Mouse (Mus musculus): ENCODE measurements around the gene Rnls. TPM values are rescaled to one million over a fixed set of nuclear protein-coding genes. Genes with fewer than 3 reads are reported as not detected.

The Rnls gene
- polyA plus RNA-seq, 1 experiment = 2.2 TPM

- WGBS = 60% methylated on average over 3 of the region's 3 CpGs
- Histone ChIP-seq H3K27ac (ENCODE audit: insufficient read depth, low read depth, low read length) (no peak overlapping the region), H3K27me3 (replicated peaks; ENCODE audit: control insufficient read depth, insufficient read depth, low read length) (no peaks in the 10 kb centered on the region), H3K36me3 (ENCODE audit: control insufficient read depth, insufficient read depth, low read length) (no peaks in the 10 kb centered on the region), H3K4me1 (ENCODE audit: control insufficient read depth, insufficient read depth, low read length) (no peaks in the 10 kb centered on the region), H3K4me3 (ENCODE audit: insufficient read depth, low read depth, low read length) (no peak overlapping the region)
- TF ChIP-seq POLR2A (IDR thresholded peaks at IDR 0.05; ENCODE audit: low read depth, low read length) = no peak
- no peak for TF ChIP-seq CTCF (conservative IDR thresholded peaks at IDR 0.05; ENCODE audit: insufficient read depth, insufficient read length, low read depth, low read length)
- DNase-seq = no peak
Observed at GRCm38 (mm10) chr19:33357019-33357418, 35.1 kb downstream of the Rnls start.

GRCm38 (mm10) chr19:33340119-33340518 lies 52.0 kb downstream of the Rnls start:
- 97% methylated on average over 1 of the region's 1 CpGs for WGBS

GRCm38 (mm10) chr19:33326706-33327641 lies 65.1 kb downstream of the Rnls start:
- Histone ChIP-seq H3K4me1 (ENCODE audit: control insufficient read depth, insufficient read depth, low read length) (no peaks in the 10 kb centered on the region), H3K36me3 (ENCODE audit: control insufficient read depth, insufficient read depth, low read length) (no peaks in the 10 kb centered on the region), H3K4me3 (ENCODE audit: insufficient read depth, low read depth, low read length) (no peak overlapping the region), H3K27me3 (replicated peaks; ENCODE audit: control insufficient read depth, insufficient read depth, low read length) (no peaks in the 10 kb centered on the region), H3K27ac (ENCODE audit: insufficient read depth, low read depth, low read length) (no peak overlapping the region)
- no peak for TF ChIP-seq CTCF (conservative IDR thresholded peaks at IDR 0.05; ENCODE audit: insufficient read depth, insufficient read length, low read depth, low read length)
- TF ChIP-seq POLR2A (IDR thresholded peaks at IDR 0.05; ENCODE audit: low read depth, low read length) = no peak
- DNase-seq = no peak
- 42% methylated on average over 4 of the region's 4 CpGs for WGBS

More at GRCm38 (mm10) chr19:33340119-33340518, 52.0 kb downstream of the Rnls start:
- no peak for DNase-seq
- Histone ChIP-seq H3K36me3 (ENCODE audit: control insufficient read depth, insufficient read depth, low read length) (no peaks in the 10 kb centered on the region), H3K27ac (ENCODE audit: insufficient read depth, low read depth, low read length) (no peak overlapping the region), H3K27me3 (replicated peaks; ENCODE audit: control insufficient read depth, insufficient read depth, low read length) (no peaks in the 10 kb centered on the region), H3K4me1 (ENCODE audit: control insufficient read depth, insufficient read depth, low read length) (no peaks in the 10 kb centered on the region), H3K4me3 (ENCODE audit: insufficient read depth, low read depth, low read length) (no peak overlapping the region)
- TF ChIP-seq POLR2A (IDR thresholded peaks at IDR 0.05; ENCODE audit: low read depth, low read length) (no peak), CTCF (conservative IDR thresholded peaks at IDR 0.05; ENCODE audit: insufficient read depth, insufficient read length, low read depth, low read length) (no peak)

- no peak overlapping the region for H3K4me3 ChIP-seq (ENCODE audit: insufficient read depth, low read depth, low read length)
- no peaks in the 10 kb centered on the region for H3K27me3 ChIP-seq (replicated peaks; ENCODE audit: control insufficient read depth, insufficient read depth, low read length)
- H3K36me3 ChIP-seq (ENCODE audit: control insufficient read depth, insufficient read depth, low read length) = no peaks in the 10 kb centered on the region
- TF ChIP-seq CTCF (conservative IDR thresholded peaks at IDR 0.05; ENCODE audit: insufficient read depth, insufficient read length, low read depth, low read length) (no peak), POLR2A (IDR thresholded peaks at IDR 0.05; ENCODE audit: low read depth, low read length) (no peak)
- H3K27ac ChIP-seq (ENCODE audit: insufficient read depth, low read depth, low read length) = no peak overlapping the region
- WGBS = 54% methylated on average over 1 of the region's 1 CpGs
- H3K4me1 ChIP-seq (ENCODE audit: control insufficient read depth, insufficient read depth, low read length) = no peaks in the 10 kb centered on the region
- no peak for DNase-seq
Observed at GRCm38 (mm10) chr19:33318785-33319184, 73.3 kb downstream of the Rnls start.

- 71% methylated on average over 4 of the region's 4 CpGs for WGBS
- Histone ChIP-seq H3K4me1 (ENCODE audit: control insufficient read depth, insufficient read depth, low read length) (no peaks in the 10 kb centered on the region), H3K27me3 (replicated peaks; ENCODE audit: control insufficient read depth, insufficient read depth, low read length) (no peaks in the 10 kb centered on the region), H3K36me3 (ENCODE audit: control insufficient read depth, insufficient read depth, low read length) (no peaks in the 10 kb centered on the region), H3K4me3 (ENCODE audit: insufficient read depth, low read depth, low read length) (no peak overlapping the region), H3K27ac (ENCODE audit: insufficient read depth, low read depth, low read length) (no peak overlapping the region)
- no peak for DNase-seq
- TF ChIP-seq POLR2A (IDR thresholded peaks at IDR 0.05; ENCODE audit: low read depth, low read length) (no peak), CTCF (conservative IDR thresholded peaks at IDR 0.05; ENCODE audit: insufficient read depth, insufficient read length, low read depth, low read length) (no peak)
Observed at GRCm38 (mm10) chr19:33317130-33317529, 75.0 kb downstream of the Rnls start.

GRCm38 (mm10) chr19:33299726-33300292 lies 92.3 kb downstream of the Rnls start:
- Histone ChIP-seq H3K4me1 (ENCODE audit: control insufficient read depth, insufficient read depth, low read length) (no peaks in the 10 kb centered on the region), H3K36me3 (ENCODE audit: control insufficient read depth, insufficient read depth, low read length) (no peaks in the 10 kb centered on the region), H3K27me3 (replicated peaks; ENCODE audit: control insufficient read depth, insufficient read depth, low read length) (no peaks in the 10 kb centered on the region), H3K27ac (ENCODE audit: insufficient read depth, low read depth, low read length) (no peak overlapping the region), H3K4me3 (ENCODE audit: insufficient read depth, low read depth, low read length) (no peak overlapping the region)
- 69% methylated on average over 3 of the region's 3 CpGs for WGBS
- TF ChIP-seq CTCF (conservative IDR thresholded peaks at IDR 0.05; ENCODE audit: insufficient read depth, insufficient read length, low read depth, low read length) (no peak), POLR2A (IDR thresholded peaks at IDR 0.05; ENCODE audit: low read depth, low read length) (no peak)
- no peak for DNase-seq

GRCm38 (mm10) chr19:33296338-33296737 lies 95.8 kb downstream of the Rnls start:
- no peak for TF ChIP-seq POLR2A (IDR thresholded peaks at IDR 0.05; ENCODE audit: low read depth, low read length)
- TF ChIP-seq CTCF (conservative IDR thresholded peaks at IDR 0.05; ENCODE audit: insufficient read depth, insufficient read length, low read depth, low read length) = no peak
- no peak overlapping the region for H3K4me3 ChIP-seq (ENCODE audit: insufficient read depth, low read depth, low read length)
- DNase-seq = peak; percentile 2
- H3K36me3 ChIP-seq (ENCODE audit: control insufficient read depth, insufficient read depth, low read length) = no peaks in the 10 kb centered on the region
- H3K27me3 ChIP-seq (replicated peaks; ENCODE audit: control insufficient read depth, insufficient read depth, low read length) = no peaks in the 10 kb centered on the region
- no peak overlapping the region for H3K27ac ChIP-seq (ENCODE audit: insufficient read depth, low read depth, low read length)
- WGBS = 60% methylated on average over 2 of the region's 2 CpGs
- no peaks in the 10 kb centered on the region for H3K4me1 ChIP-seq (ENCODE audit: control insufficient read depth, insufficient read depth, low read length)

All from kidney, adult 2 months (tissue).